Mouse (Mus musculus): ENCODE measurements around the gene Otulinl. TPM values are rescaled to one million over a fixed set of nuclear protein-coding genes. Genes with fewer than 3 reads are reported as not detected.

The Otulinl gene
- total RNA-seq, 2 experiments from 2014 or later: 35.3 to 56.7 TPM

DNA sequence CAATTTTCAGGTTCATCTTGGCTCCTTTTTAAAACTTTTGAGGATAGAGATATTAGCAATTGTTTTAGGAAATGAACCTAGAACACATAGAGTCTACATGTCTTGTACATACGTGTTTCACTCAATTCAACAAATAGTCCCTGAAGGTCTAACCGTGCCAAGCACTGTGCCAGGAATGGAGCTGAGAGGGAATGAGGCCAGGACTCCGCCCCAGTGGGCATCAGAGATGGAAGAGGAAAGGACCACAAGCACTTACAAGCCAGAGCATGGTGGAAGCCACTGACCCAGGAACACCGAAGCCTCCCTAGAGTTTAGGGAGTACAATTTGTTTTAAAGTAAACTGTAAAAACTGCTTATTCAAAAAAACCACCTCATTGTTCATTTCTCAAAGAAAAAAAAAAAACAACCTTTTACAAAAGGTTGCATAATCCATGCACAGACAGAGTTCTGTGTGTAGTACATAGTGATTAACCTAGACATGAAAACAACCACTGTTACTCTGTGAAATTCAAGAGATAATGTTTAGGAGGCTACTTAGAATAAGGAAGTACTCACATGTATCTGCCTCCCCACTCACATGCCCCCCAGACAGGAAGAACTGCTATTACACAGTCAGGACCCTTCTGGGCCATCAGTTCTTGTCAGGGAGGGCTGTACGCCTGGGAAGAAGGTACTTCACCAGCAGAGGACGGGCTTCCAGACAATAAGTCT lies 60.7 kb downstream of the Otulinl start:
- ATAC-seq (replicated peaks; ENCODE audit: poor library complexity, severe bottlenecking): peak; percentile 56

- ATAC-seq (replicated peaks; ENCODE audit: poor library complexity, severe bottlenecking): no peak
Observed at GRCm38 (mm10) chr15:27619683-27620082, 61.7 kb downstream of the Otulinl start.

DNA sequence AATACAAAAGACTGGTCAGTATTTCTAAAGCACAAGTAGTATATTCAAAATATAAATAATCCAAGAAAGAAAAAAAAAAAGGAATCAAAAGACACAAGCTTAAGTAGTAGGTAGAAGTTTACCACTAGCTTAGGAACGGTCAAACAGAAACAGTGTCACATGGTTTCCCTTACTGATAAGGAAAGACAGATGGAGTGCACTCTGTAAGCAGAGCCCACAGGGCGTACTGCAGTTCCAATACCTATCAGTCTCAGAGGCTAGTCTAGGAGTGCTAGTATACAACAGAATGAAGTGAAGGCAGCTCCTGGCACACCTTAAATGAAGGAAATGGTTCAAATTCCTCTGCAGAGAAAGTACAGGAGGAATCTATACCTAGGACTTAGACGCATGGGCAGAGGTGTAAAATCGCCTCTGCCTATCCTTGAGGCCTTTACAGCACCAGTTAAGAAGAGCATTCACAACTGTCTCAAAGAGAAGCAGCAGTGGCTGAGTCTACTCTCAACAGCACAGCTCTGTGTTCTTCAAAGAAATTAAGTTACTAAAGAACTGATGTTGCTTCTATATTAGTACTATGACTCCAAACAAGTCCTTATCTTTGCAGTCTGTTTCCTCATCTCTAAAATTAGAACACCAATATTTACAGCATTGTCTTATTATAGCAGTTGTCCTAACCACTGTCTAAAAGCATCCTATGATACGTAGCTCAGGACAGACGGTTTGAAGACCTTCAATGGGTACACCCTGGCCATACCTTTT lies 62.4 kb downstream of the Otulinl start:
- no peak for ATAC-seq (replicated peaks; ENCODE audit: poor library complexity, severe bottlenecking)

- no peak for ATAC-seq (replicated peaks; ENCODE audit: poor library complexity, severe bottlenecking)
Observed at GRCm38 (mm10) chr15:27617227-27617626, 64.2 kb downstream of the Otulinl start.

GRCm38 (mm10) chr15:27616159-27616558 lies 65.2 kb downstream of the Otulinl start:
- peak; percentile 45 for ATAC-seq (replicated peaks; ENCODE audit: poor library complexity, severe bottlenecking)

DNA sequence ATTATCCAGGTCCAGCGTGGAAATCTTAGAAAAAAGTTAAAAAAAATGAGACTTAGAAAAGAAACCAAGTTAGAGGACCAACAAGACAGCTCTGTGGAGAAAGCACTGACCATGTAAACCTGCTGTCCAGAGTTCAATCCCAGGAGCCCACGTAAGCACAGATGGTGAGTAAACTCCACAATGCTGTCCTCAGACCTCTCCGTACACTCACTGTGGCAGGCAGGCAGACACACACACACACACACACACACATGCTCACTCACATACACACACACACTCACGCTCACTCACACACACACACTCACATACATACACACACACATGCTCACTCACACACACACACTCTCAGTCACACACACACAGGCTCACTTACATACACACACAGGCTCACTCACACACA lies 68.1 kb downstream of the Otulinl start:
- ATAC-seq (replicated peaks; ENCODE audit: poor library complexity, severe bottlenecking): no peak

GRCm38 (mm10) chr15:27612533-27613221 lies 68.7 kb downstream of the Otulinl start:
- ATAC-seq (replicated peaks; ENCODE audit: poor library complexity, severe bottlenecking): peak; percentile 69

DNA sequence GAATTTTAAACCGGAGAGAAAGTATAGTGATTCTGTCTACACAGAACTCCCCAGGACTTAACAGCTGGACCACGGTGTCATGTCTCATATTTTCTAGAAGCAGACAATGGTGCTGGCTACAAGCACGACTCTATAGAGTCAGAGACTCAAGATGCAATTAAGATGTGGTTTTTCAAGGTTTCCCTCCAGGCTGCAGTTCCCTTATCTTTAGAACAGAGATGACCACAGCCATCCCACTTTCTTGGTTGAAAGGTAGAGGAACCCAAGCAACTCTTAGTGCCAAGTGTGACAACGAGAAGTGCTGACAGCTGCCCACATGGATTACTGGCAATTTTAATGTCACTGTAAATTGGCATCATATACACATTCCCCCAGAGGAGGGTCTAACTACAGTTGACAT lies 71.8 kb downstream of the Otulinl start:
- 0 out of 2 replicates have a peak, but pooled peaks have one; percentile 10 for ATAC-seq (replicated peaks; ENCODE audit: poor library complexity, severe bottlenecking)

- ATAC-seq (replicated peaks; ENCODE audit: poor library complexity, severe bottlenecking): no peak
Observed at GRCm38 (mm10) chr15:27605252-27605651, 76.1 kb downstream of the Otulinl start.

Other genes starting within 250 kb of the Otulinl start
- 20.1 and 20.8 TPM in 2 replicates for gene Ank, start 214.9 kb downstream of the Otulinl start, total RNA-seq (2014; fragmentation: Nextera tagmentation)
- 11.3 and 12.4 TPM in 2 replicates for gene Ank, start 214.9 kb downstream of the Otulinl start, total RNA-seq (2017)
- 55.0 and 74.2 TPM in 2 replicates for gene Otulin, start 50.9 kb downstream of the Otulinl start, total RNA-seq (2014; fragmentation: Nextera tagmentation)
- 41.3 and 50.3 TPM in 2 replicates for gene Otulin, start 50.9 kb downstream of the Otulinl start, total RNA-seq (2017)

Data from granulocyte monocyte progenitor cell, adult 5-6 weeks (primary cell).